Mouse (Mus musculus) heart, postnatal 10 days (tissue): Measurements from ENCODE around the gene Hist1h2ai. TPM values are rescaled to one million over a fixed set of nuclear protein-coding genes. Genes with fewer than 3 reads are reported as not detected.
"Not testable (repeated sequence)": the region's sequence is repeated elsewhere in the genome, so short reads cannot be mapped to it uniquely, and the experiment has no call there.

Experiments
- DNase-seq, 2 experiments: peaks; one replicate each; pipeline ENCODE4 v3.0.0; 2021
- intact Hi-C: fragments of 180-260 bp; cut with DNase I; formaldehyde crosslinking; loops from one replicate; pipeline ENCODE4 v1.15.1; 2025
- total RNA-seq, 2 experiments: library from RNA; stranded (reverse); gene quantifications; 2 replicates each; pipeline ENCODE4 v1.2.3; 2021

The Hist1h2ai gene
- total RNA-seq, result 100 to 1,000 TPM; 201 to 229 TPM

GRCm38 (mm10) chr13:21715864-21716539 is at the start of gene Hist1h2ai, which contains the start of gene Hist1h2bl:
Gene Hist1h2ai, plus strand, starts transcription at chr13:21716422.
Gene Hist1h2bl, minus strand, starts transcription at chr13:21716143.
- DNase-seq, result peak; percentile 84 to 88
- intact Hi-C loops, result loop anchor here (2.0 to 10.0 kb wide), 3 partner anchors 229 to 325 kb away; partner anchors contain the start of genes Hist1h4i, Zfp184 and Zkscan3

GRCm38 (mm10) chr13:21677305-21677704 is 38.9 kb upstream of the Hist1h2ai start, which contains the start of gene Olfr1360:
Gene Olfr1360, minus strand, starts transcription at chr13:21677405.
- no peak for DNase-seq
- intact Hi-C loops, result no loop called here

GRCm38 (mm10) chr13:21697811-21698210 is 18.4 kb upstream of the Hist1h2ai start, which contains the start of gene Olfr1359:
Gene Olfr1359, plus strand, starts transcription at chr13:21698111.
- intact Hi-C loops, result no loop called here
- DNase-seq, result no peak

- no peak for DNase-seq
- intact Hi-C loops, result no loop called here
Measured at GRCm38 (mm10) chr13:21706669-21707068, 9.6 kb upstream of the Hist1h2ai start.

GRCm38 (mm10) chr13:21710031-21710711 is 6.1 kb upstream of the Hist1h2ai start:
- DNase-seq, result peak; percentile 93 to 94
- intact Hi-C loops, result loop anchor here (2.0 to 10.0 kb wide), 7 partner anchors 75 to 1807 kb away; partner anchors contain the start of genes Zfp184 and Zkscan3

GRCm38 (mm10) chr13:21710821-21711525 is 5.2 kb upstream of the Hist1h2ai start:
- intact Hi-C loops, result loop anchor here (2.0 to 10.0 kb wide), 7 partner anchors 74 to 1806 kb away; partner anchors contain the start of genes Zfp184 and Zkscan3
- peak; percentile 82 to 87 for DNase-seq

- DNase-seq, result no peak
- intact Hi-C loops, result loop anchor here (2.0 to 10.0 kb wide), 7 partner anchors 73 to 1806 kb away; partner anchors contain the start of genes Zfp184 and Zkscan3
Measured at GRCm38 (mm10) chr13:21711698-21712097, 4.5 kb upstream of the Hist1h2ai start.

GRCm38 (mm10) chr13:21714725-21715124 is 1.5 kb upstream of the Hist1h2ai start:
- DNase-seq, result peak; percentile 77 to 83
- intact Hi-C loops, result loop anchor here (1.0 to 10.0 kb wide), 8 partner anchors 20 to 1803 kb away; partner anchors contain the start of genes Hist1h4i, Zfp184 and Zkscan3

- peak; percentile 11 to 23 for DNase-seq
- intact Hi-C loops, result loop anchor here (2.0 to 10.0 kb wide), 3 partner anchors 230 to 326 kb away; partner anchors contain the start of genes Hist1h4i, Zfp184 and Zkscan3
Measured at GRCm38 (mm10) chr13:21715131-21715863, 925 bp upstream of the Hist1h2ai start.

- peak; percentile 32 to 47 for DNase-seq
- intact Hi-C loops, result loop anchor here (10.0 kb wide), 2 partner anchors 228 to 312 kb away; partner anchors contain the start of genes Zfp184 and Zkscan3
Measured at GRCm38 (mm10) chr13:21716540-21717391, 544 bp downstream of the Hist1h2ai start.

GRCm38 (mm10) chr13:21717397-21718357 is 1.5 kb downstream of the Hist1h2ai start, which contains the start of gene Hist1h3h:
Gene Hist1h3h, plus strand, starts transcription at chr13:21717659.
- peak; percentile 88 for DNase-seq
- intact Hi-C loops, result loop anchor here (10.0 kb wide), 2 partner anchors 227 to 313 kb away; partner anchors contain the start of genes Zfp184 and Zkscan3

- DNase-seq, result no peak
- intact Hi-C loops, result loop anchor here (10.0 kb wide), 2 partner anchors 226 to 314 kb away; partner anchors contain the start of genes Zfp184 and Zkscan3
Measured at GRCm38 (mm10) chr13:21718381-21719080, 2.3 kb downstream of the Hist1h2ai start.

GRCm38 (mm10) chr13:21721107-21721756 is 5.0 kb downstream of the Hist1h2ai start:
- not testable (repeated sequence) for DNase-seq
- intact Hi-C loops, result loop anchor here (5.0 kb wide), 1 partner anchor 56 kb away; no protein-coding TSS in a partner anchor

GRCm38 (mm10) chr13:21721757-21722372 is 5.6 kb downstream of the Hist1h2ai start, which contains the start of gene Hist1h2bm:
Gene Hist1h2bm, plus strand, starts transcription at chr13:21722044.
- intact Hi-C loops, result loop anchor here (5.0 kb wide), 1 partner anchor 55 kb away; no protein-coding TSS in a partner anchor
- DNase-seq, result peak; percentile 71 to 74

- no peak for DNase-seq
Measured at GRCm38 (mm10) chr13:21722373-21722925, 6.2 kb downstream of the Hist1h2ai start.

More at GRCm38 (mm10) chr13:21722373-21722925, 6.2 kb downstream of the Hist1h2ai start:
- intact Hi-C loops, result loop anchor here (5.0 kb wide), 1 partner anchor 55 kb away; no protein-coding TSS in a partner anchor
